Mouse (Mus musculus): ENCODE data around the gene Rbbp8nl. TPM values are rescaled to one million over a fixed set of nuclear protein-coding genes. Genes with fewer than 3 reads are reported as not detected.

Gene Rbbp8nl
- polyA plus RNA-seq, 2 experiments = 1.3 to 2.0 TPM

- TF ChIP-seq POLR2A (IDR thresholded peaks at IDR 0.05; ENCODE audit: borderline replicate concordance, extremely low read depth, insufficient read depth, insufficient read length) = no peak
- Histone ChIP-seq H3K36me3 (ENCODE audit: control insufficient read depth, insufficient read depth, low read length) (no peaks in the 10 kb centered on the region), H3K9ac (ENCODE audit: low read depth, low read length, severe bottlenecking) (no peak overlapping the region), H3K27me3 (ENCODE audit: control insufficient read depth, insufficient read depth, low read length) (no peaks in the 10 kb centered on the region), H3K4me2 (replicated peaks; ENCODE audit: low read depth, low read length, severe bottlenecking) (no peak overlapping the region), H3K4me3 (replicated peaks; ENCODE audit: low read length) (no peak overlapping the region), H3K4me1 (ENCODE audit: control insufficient read depth, insufficient read depth, low read length) (no peaks in the 10 kb centered on the region), H3K9me3 (ENCODE audit: control insufficient read depth, low read length) (no peaks in the 10 kb centered on the region), H3K27ac (replicated peaks; ENCODE audit: low read depth, low read length) (no peak overlapping the region)
- 83% methylated on average over 4 of the region's 4 CpGs for WGBS
- DNase-seq (ENCODE audit: low spot score) (no peak), ATAC-seq (ENCODE audit: low FRiP score, low read depth) (no peak)
These were observed 46.6 kb downstream of the Rbbp8nl start for GRCm38 (mm10) chr2:180243108-180243507.

- WGBS = 72% methylated on average over 5 of the region's 5 CpGs
- Histone ChIP-seq H3K36me3 (ENCODE audit: control insufficient read depth, insufficient read depth, low read length) (no peaks in the 10 kb centered on the region), H3K4me1 (ENCODE audit: control insufficient read depth, insufficient read depth, low read length) (peaks cover 9% of the 10 kb centered on the region), H3K4me3 (replicated peaks; ENCODE audit: low read length) (no peak overlapping the region), H3K9me3 (ENCODE audit: control insufficient read depth, low read length) (no peaks in the 10 kb centered on the region), H3K27ac (replicated peaks; ENCODE audit: low read depth, low read length) (no peak overlapping the region), H3K27me3 (ENCODE audit: control insufficient read depth, insufficient read depth, low read length) (no peaks in the 10 kb centered on the region), H3K9ac (ENCODE audit: low read depth, low read length, severe bottlenecking) (no peak overlapping the region), H3K4me2 (replicated peaks; ENCODE audit: low read depth, low read length, severe bottlenecking) (no peak overlapping the region)
- ATAC-seq (ENCODE audit: low FRiP score, low read depth) (no peak), DNase-seq (ENCODE audit: low spot score) (no peak)
- TF ChIP-seq POLR2A (IDR thresholded peaks at IDR 0.05; ENCODE audit: borderline replicate concordance, extremely low read depth, insufficient read depth, insufficient read length) = no peak
These were observed 51.1 kb downstream of the Rbbp8nl start for GRCm38 (mm10) chr2:180238591-180238990.

DNA sequence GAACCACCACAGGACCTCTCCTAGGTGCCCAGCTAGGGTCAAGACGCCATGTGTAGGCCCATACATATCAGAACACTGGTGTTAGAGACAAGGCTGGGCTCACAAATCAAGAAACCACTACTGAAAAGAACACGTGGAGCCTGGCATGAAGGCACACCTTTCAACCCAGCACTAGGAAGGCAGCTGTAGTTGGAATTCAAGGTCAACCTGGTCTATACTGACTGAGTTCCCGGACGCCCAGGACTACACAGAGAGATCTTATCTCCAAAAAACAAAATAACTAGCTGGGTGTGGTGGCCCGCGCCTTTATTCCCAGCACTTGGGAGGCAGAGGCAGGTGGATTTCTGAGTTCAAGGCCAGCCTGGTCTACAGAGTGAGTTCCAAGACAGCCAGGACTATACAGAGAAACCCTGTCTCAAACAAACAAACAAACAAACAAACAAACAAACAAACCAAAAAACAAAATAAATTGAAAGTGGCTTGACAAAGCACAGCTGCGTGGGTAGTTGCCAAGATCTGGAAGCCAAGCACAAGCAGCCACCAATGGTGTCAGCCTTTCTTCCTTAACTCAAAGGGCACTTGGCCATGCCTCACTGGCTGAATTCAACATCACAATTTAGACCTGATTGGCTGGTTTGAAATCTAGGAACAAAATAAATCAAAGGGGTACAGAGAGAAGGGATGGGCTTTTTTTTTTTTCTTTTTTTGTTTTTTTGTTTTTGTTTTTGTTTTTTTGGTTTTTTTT, 51.9 kb downstream of the Rbbp8nl start:
- H3K4me2 ChIP-seq (replicated peaks; ENCODE audit: low read depth, low read length, severe bottlenecking) = no peak overlapping the region
- H3K36me3 ChIP-seq (ENCODE audit: control insufficient read depth, insufficient read depth, low read length) = no peaks in the 10 kb centered on the region
- no peaks in the 10 kb centered on the region for H3K27me3 ChIP-seq (ENCODE audit: control insufficient read depth, insufficient read depth, low read length)
- no peaks in the 10 kb centered on the region for H3K9me3 ChIP-seq (ENCODE audit: control insufficient read depth, low read length)
- H3K27ac ChIP-seq (replicated peaks; ENCODE audit: low read depth, low read length) = no peak overlapping the region
- WGBS = 92% methylated on average over 7 of the region's 7 CpGs
- ATAC-seq (ENCODE audit: low FRiP score, low read depth) (no peak), DNase-seq (ENCODE audit: low spot score) (no peak)
- H3K9ac ChIP-seq (ENCODE audit: low read depth, low read length, severe bottlenecking) = no peak overlapping the region
- H3K4me3 ChIP-seq (replicated peaks; ENCODE audit: low read length) = no peak overlapping the region
- no peak for TF ChIP-seq POLR2A (IDR thresholded peaks at IDR 0.05; ENCODE audit: borderline replicate concordance, extremely low read depth, insufficient read depth, insufficient read length)
- peaks cover 9% of the 10 kb centered on the region for H3K4me1 ChIP-seq (ENCODE audit: control insufficient read depth, insufficient read depth, low read length)

DNA sequence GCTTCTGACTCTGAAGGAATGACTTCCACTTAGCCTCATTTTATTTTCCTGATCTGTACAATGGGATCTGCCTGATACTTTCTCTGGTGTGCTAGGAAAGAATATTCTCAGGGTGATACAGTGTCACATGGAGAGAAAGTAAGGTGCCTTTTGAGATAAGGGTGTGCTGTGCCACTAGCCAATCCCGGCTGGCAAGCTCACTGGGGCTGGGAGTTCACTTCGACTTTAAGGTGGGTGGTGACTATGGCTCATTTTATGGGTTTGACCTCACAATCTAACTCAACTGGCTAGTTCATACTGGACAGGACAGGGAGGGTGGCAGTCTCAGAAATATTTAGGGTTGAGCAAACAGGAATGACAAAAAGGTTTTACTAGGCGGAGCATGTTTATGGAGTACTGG, 52.7 kb downstream of the Rbbp8nl start:
- Histone ChIP-seq H3K9ac (ENCODE audit: low read depth, low read length, severe bottlenecking) (no peak overlapping the region), H3K27me3 (ENCODE audit: control insufficient read depth, insufficient read depth, low read length) (no peaks in the 10 kb centered on the region), H3K36me3 (ENCODE audit: control insufficient read depth, insufficient read depth, low read length) (no peaks in the 10 kb centered on the region), H3K4me1 (ENCODE audit: control insufficient read depth, insufficient read depth, low read length) (peaks cover 9% of the 10 kb centered on the region), H3K4me2 (replicated peaks; ENCODE audit: low read depth, low read length, severe bottlenecking) (no peak overlapping the region), H3K4me3 (replicated peaks; ENCODE audit: low read length) (no peak overlapping the region), H3K27ac (replicated peaks; ENCODE audit: low read depth, low read length) (no peak overlapping the region), H3K9me3 (ENCODE audit: control insufficient read depth, low read length) (no peaks in the 10 kb centered on the region)
- WGBS = 72% methylated on average over 3 of the region's 3 CpGs
- DNase-seq (ENCODE audit: low spot score) (no peak), ATAC-seq (ENCODE audit: low FRiP score, low read depth) (no peak)
- no peak for TF ChIP-seq POLR2A (IDR thresholded peaks at IDR 0.05; ENCODE audit: borderline replicate concordance, extremely low read depth, insufficient read depth, insufficient read length)

DNA sequence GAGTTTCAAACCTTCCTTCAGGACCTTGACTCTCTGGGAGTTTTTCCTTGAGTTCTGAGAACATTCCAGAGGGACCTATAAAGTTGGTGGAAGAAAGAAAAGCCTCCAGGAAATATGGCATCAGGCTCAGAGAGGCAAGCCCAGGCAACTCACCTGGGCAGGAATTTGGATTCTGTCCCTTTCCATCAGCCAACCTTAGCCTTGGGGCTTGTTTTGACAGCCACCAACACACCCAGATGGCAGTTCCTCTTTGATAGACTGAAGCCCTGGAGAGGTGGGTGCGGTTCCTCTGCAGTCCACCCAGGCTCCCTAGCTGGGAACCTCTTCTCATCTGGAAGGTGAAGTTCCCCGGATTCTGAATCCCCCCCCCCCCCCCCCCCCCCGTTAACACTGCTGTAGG, 53.2 kb downstream of the Rbbp8nl start:
- Histone ChIP-seq H3K4me2 (replicated peaks; ENCODE audit: low read depth, low read length, severe bottlenecking) (no peak overlapping the region), H3K9me3 (ENCODE audit: control insufficient read depth, low read length) (no peaks in the 10 kb centered on the region), H3K4me1 (ENCODE audit: control insufficient read depth, insufficient read depth, low read length) (peaks cover 9% of the 10 kb centered on the region), H3K27ac (replicated peaks; ENCODE audit: low read depth, low read length) (no peak overlapping the region), H3K9ac (ENCODE audit: low read depth, low read length, severe bottlenecking) (no peak overlapping the region), H3K27me3 (ENCODE audit: control insufficient read depth, insufficient read depth, low read length) (no peaks in the 10 kb centered on the region), H3K36me3 (ENCODE audit: control insufficient read depth, insufficient read depth, low read length) (no peaks in the 10 kb centered on the region), H3K4me3 (replicated peaks; ENCODE audit: low read length) (no peak overlapping the region)
- 48% methylated on average over 3 of the region's 3 CpGs for WGBS
- DNase-seq (ENCODE audit: low spot score) (peak; percentile 64), ATAC-seq (ENCODE audit: low FRiP score, low read depth) (no peak)
- TF ChIP-seq POLR2A (IDR thresholded peaks at IDR 0.05; ENCODE audit: borderline replicate concordance, extremely low read depth, insufficient read depth, insufficient read length) = no peak

Measured in limb, embryonic 14.5 days (tissue).